Mouse (Mus musculus): ENCODE data around the gene Srcin1. TPM values are rescaled to one million over a fixed set of nuclear protein-coding genes. Genes with fewer than 3 reads are reported as not detected.

Srcin1 gene
- polyA plus RNA-seq, 1 experiment = 0.03 TPM

DNA sequence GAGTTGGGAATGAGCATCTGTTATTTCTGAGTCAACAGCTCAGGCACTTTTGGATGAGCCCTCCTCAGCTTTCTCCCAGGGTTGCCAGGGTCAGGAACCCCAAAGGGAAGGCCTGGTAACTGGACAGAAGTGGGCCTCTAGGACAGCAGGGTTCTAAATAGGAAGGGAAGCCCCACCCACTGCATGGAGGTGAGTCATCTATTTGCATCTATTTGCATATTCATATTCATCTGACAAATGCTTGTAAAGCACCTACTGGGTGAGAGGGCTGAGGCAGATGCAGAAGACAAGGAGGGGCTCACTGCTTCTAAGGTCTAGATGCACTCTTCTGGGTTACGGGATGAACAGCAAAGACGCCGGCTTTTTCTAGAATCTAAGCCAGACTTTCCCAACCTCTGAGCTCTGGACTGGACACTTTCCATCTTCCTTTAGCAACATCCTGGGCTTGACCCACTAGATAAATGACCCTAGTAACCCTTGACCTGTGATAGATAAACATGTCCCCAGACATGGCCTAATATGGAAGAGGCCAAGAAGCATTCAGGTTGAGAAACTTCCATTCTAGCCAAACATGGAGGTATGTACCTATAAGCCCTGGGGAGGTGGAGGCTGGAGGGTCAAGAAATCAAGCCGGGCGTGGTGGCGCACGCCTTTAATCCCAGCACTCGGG lies 31.2 kb upstream of the Srcin1 start:
- H3K9me3 ChIP-seq = no peaks in the 10 kb centered on the region
- peaks cover 82% of the 10 kb centered on the region for H3K27me3 ChIP-seq (replicated peaks)
- H3K4me1 ChIP-seq = peaks cover 4% of the 10 kb centered on the region; the same call in 1 of the 2 replicates
- no peak overlapping the region for H3K4me3 ChIP-seq (replicated peaks)
- TF ChIP-seq GATA1 (IDR thresholded peaks at IDR 0.05; ENCODE audit: borderline replicate concordance, low read length) (no peak), FLI1 (IDR thresholded peaks at IDR 0.05; ENCODE audit: low read length) (no peak)
- H3K36me3 ChIP-seq (replicated peaks; ENCODE audit: low read length) = no peaks in the 10 kb centered on the region

DNA sequence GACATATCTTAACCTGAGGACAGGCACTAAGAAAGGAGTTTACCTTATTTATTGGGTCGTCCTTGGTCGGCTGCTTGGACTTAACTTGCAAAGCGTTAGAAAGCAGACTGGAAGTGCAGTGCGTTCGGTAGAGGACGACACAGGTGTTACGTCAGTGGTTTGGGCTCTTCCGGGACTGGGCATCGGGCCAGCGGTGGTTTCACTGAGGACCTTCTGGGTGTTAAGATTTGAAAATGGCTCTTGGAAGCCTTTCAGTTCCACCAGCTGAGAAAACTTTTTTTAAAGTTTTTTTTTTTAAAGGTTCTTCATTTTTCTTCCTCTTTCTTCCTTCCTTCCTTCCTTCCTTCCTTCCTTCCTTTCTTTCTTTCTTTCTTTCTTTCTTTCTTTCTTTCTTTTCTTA lies 27.9 kb upstream of the Srcin1 start:
- TF ChIP-seq GATA1 (IDR thresholded peaks at IDR 0.05; ENCODE audit: borderline replicate concordance, low read length) (no peak), FLI1 (IDR thresholded peaks at IDR 0.05; ENCODE audit: low read length) (no peak)
- peaks cover 69% of the 10 kb centered on the region for H3K27me3 ChIP-seq (replicated peaks)
- H3K36me3 ChIP-seq (replicated peaks; ENCODE audit: low read length) = no peaks in the 10 kb centered on the region
- H3K4me3 ChIP-seq (replicated peaks) = no peak overlapping the region
- H3K4me1 ChIP-seq = peaks cover 5% of the 10 kb centered on the region; the same call in 1 of the 2 replicates
- 0 out of 2 replicates have a peak, but pooled peaks cover 6% of the 10 kb centered on the region for H3K9me3 ChIP-seq

DNA sequence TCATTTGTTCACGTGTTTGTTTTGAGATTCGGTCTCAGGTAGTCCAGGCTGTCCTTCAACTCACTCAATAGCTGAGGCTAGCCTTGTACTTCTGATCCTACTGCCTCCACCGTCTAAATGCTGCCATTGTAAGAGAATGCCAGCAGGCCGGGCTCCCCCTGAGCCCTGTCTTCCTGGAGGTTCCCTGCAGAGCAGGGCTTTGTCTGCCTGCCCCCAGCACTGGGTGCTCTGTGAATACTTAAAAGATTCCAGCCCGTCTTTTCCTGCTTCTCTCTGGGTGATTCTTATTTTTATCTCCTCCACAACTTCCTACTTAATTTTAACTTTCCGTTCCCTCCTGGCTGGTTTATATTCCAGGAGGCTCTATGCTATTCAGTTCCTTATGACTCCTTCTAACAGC lies 26.2 kb upstream of the Srcin1 start:
- Histone ChIP-seq H3K9me3 (0 out of 2 replicates have a peak, but pooled peaks cover 6% of the 10 kb centered on the region), H3K4me3 (replicated peaks) (no peak overlapping the region), H3K27me3 (replicated peaks) (peaks cover 64% of the 10 kb centered on the region), H3K4me1 (peaks cover 5% of the 10 kb centered on the region; the same call in 1 of the 2 replicates), H3K36me3 (replicated peaks; ENCODE audit: low read length) (no peaks in the 10 kb centered on the region)
- TF ChIP-seq GATA1 (IDR thresholded peaks at IDR 0.05; ENCODE audit: borderline replicate concordance, low read length) (no peak), FLI1 (IDR thresholded peaks at IDR 0.05; ENCODE audit: low read length) (no peak)

- TF ChIP-seq FLI1 (IDR thresholded peaks at IDR 0.05; ENCODE audit: low read length) = no peak
- TF ChIP-seq GATA1 (IDR thresholded peaks at IDR 0.05; ENCODE audit: borderline replicate concordance, low read length) = no peak
- 0 out of 2 replicates have a peak, but pooled peaks cover 6% of the 10 kb centered on the region for H3K9me3 ChIP-seq
- H3K27me3 ChIP-seq (replicated peaks) = peaks cover 58% of the 10 kb centered on the region
- H3K4me1 ChIP-seq = peaks cover 5% of the 10 kb centered on the region; the same call in 1 of the 2 replicates
- no peaks in the 10 kb centered on the region for H3K36me3 ChIP-seq (replicated peaks; ENCODE audit: low read length)
- H3K4me3 ChIP-seq (replicated peaks) = no peak overlapping the region
Measured at GRCm38 (mm10) chr11:97599104-97599503, 23.1 kb upstream of the Srcin1 start.

DNA sequence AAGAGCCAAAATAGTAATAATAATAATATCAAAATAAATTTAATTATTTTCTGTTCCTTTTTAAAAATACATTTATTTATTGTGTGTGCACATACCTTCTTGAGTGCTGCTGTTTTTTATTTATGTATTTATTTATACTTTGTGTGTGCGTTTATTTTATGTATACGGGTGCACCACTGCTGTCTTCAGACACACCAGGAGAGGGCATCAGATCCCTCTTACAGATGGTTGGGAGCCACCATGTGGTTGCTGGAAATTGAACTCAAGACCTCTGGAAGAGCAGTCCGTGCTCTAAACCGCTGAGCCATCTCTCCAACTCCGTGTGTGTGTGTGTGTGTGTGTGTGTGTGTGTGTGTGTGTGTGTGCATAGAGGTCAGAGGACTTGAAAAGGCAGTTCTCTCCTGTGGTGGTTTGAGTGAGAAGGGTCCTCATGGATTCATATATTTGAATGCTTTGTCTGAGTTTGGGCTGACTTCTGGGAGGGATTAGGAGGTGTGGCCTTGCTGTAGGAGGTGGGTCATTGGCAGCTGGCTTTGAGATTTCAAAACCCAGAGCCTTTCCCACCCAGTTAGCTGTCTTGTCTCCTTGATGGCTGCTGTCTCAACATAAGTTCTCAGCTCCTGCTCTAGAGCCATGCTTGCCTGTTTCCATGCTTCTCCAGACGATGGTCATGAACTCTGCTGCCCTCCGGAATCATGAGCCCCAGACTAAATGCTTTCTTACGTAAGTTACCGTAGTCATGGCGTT lies 22.1 kb upstream of the Srcin1 start:
- Histone ChIP-seq H3K36me3 (replicated peaks; ENCODE audit: low read length) (no peaks in the 10 kb centered on the region), H3K4me3 (replicated peaks) (no peak overlapping the region), H3K27me3 (replicated peaks) (peaks cover 53% of the 10 kb centered on the region), H3K4me1 (peaks cover 5% of the 10 kb centered on the region; the same call in 1 of the 2 replicates), H3K9me3 (0 out of 2 replicates have a peak, but pooled peaks cover 6% of the 10 kb centered on the region)
- TF ChIP-seq FLI1 (IDR thresholded peaks at IDR 0.05; ENCODE audit: low read length) (no peak), GATA1 (IDR thresholded peaks at IDR 0.05; ENCODE audit: borderline replicate concordance, low read length) (no peak)

DNA sequence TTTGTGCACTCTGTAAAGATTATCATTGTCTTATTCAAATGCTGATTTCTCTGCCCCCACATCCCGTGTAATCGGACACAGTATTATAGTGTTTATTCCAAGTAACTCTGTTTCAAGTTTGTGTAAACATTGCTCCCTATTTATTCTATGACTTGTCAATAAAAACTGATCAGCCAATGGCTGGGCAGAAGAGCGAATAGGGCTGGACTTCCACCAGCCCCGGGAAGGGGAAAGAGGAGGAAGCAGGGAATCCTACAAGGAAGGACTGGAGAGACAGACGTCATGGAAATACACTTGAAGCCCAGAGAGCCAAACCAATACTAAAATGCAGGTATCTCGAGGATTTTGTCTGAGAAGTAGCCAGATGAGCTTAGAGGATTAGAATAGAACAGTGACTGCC lies 18.1 kb upstream of the Srcin1 start:
- no peaks in the 10 kb centered on the region for H3K9me3 ChIP-seq
- TF ChIP-seq FLI1 (IDR thresholded peaks at IDR 0.05; ENCODE audit: low read length) (no peak), GATA1 (IDR thresholded peaks at IDR 0.05; ENCODE audit: borderline replicate concordance, low read length) (no peak)
- peaks cover 52% of the 10 kb centered on the region for H3K27me3 ChIP-seq (replicated peaks)
- H3K4me3 ChIP-seq (replicated peaks) = no peak overlapping the region
- H3K4me1 ChIP-seq = peaks cover 8% of the 10 kb centered on the region
- H3K36me3 ChIP-seq (replicated peaks; ENCODE audit: low read length) = no peaks in the 10 kb centered on the region

DNA sequence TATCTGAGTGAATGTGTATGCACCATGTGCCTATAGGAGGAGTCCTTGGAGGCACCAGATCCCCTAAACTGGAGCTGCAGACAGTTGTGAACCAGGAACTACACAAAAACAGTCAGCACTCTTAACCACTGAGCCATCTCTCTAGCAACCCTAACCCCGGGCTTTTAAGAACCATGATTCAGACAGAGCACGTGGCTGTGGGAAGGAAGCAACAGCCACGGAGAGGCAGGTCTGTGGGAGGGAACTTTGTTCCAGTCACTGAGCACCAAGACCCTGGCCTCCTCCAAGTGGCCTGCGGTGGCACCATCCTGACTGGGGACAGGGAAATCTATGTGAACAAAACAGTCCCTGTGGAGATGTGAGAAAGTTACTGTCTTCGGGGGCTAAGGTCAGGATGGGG lies 15.9 kb upstream of the Srcin1 start:
- H3K36me3 ChIP-seq (replicated peaks; ENCODE audit: low read length) = no peaks in the 10 kb centered on the region
- H3K4me1 ChIP-seq = peaks cover 8% of the 10 kb centered on the region
- peaks cover 61% of the 10 kb centered on the region for H3K27me3 ChIP-seq (replicated peaks)
- TF ChIP-seq FLI1 (IDR thresholded peaks at IDR 0.05; ENCODE audit: low read length) (no peak), GATA1 (IDR thresholded peaks at IDR 0.05; ENCODE audit: borderline replicate concordance, low read length) (no peak)
- no peak overlapping the region for H3K4me3 ChIP-seq (replicated peaks)
- H3K9me3 ChIP-seq = no peaks in the 10 kb centered on the region

- no peaks in the 10 kb centered on the region for H3K9me3 ChIP-seq
- H3K4me1 ChIP-seq = peaks cover 14% of the 10 kb centered on the region
- no peaks in the 10 kb centered on the region for H3K36me3 ChIP-seq (replicated peaks; ENCODE audit: low read length)
- TF ChIP-seq GATA1 (IDR thresholded peaks at IDR 0.05; ENCODE audit: borderline replicate concordance, low read length) = no peak
- TF ChIP-seq FLI1 (IDR thresholded peaks at IDR 0.05; ENCODE audit: low read length) = no peak
- H3K27me3 ChIP-seq (replicated peaks) = peaks cover 56% of the 10 kb centered on the region
- no peak overlapping the region for H3K4me3 ChIP-seq (replicated peaks)
Measured at GRCm38 (mm10) chr11:97590227-97590960, 14.4 kb upstream of the Srcin1 start.

DNA sequence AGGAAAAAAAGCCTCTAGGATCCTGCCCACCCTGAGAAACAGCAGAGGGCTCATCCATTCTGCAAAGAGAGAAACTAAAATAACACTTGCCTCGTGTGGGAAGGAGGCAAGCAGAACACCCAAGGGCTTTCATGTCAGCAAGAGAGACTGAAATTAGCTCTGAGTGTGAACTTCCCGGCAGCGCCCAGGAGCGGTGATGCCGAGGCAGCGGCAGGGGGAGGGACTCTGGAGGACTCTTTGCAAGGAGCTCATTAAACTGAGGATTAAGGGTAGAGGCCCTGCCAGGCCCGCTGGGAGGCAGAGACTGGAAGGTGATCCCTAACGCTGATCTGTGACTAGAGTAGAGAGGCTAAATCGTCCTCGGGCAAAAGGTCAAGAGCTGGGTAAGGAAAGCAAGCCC lies 13.2 kb upstream of the Srcin1 start:
- H3K4me1 ChIP-seq = peaks cover 14% of the 10 kb centered on the region
- H3K4me3 ChIP-seq (replicated peaks) = no peak overlapping the region
- H3K36me3 ChIP-seq (replicated peaks; ENCODE audit: low read length) = no peaks in the 10 kb centered on the region
- H3K9me3 ChIP-seq = no peaks in the 10 kb centered on the region
- TF ChIP-seq FLI1 (IDR thresholded peaks at IDR 0.05; ENCODE audit: low read length) = no peak
- H3K27me3 ChIP-seq (replicated peaks) = peaks cover 58% of the 10 kb centered on the region
